Mouse (Mus musculus) erythroblast, embryonic 14.5 days (primary cell): Measurements from ENCODE around the gene Hist2h3c2.

Source experiments
- GATA1 ChIP-seq: IDR thresholded peaks from 2 replicates; pipeline ENCODE4 v1.6.1; 2012; ENCODE audit warnings: low read length, inconsistent platforms, mixed read lengths
- TAL1 ChIP-seq: IDR thresholded peaks from 3 replicates; pipeline ENCODE4 v1.6.1; 2012; ENCODE audit warnings: low read length, inconsistent platforms, mixed read lengths

DNA sequence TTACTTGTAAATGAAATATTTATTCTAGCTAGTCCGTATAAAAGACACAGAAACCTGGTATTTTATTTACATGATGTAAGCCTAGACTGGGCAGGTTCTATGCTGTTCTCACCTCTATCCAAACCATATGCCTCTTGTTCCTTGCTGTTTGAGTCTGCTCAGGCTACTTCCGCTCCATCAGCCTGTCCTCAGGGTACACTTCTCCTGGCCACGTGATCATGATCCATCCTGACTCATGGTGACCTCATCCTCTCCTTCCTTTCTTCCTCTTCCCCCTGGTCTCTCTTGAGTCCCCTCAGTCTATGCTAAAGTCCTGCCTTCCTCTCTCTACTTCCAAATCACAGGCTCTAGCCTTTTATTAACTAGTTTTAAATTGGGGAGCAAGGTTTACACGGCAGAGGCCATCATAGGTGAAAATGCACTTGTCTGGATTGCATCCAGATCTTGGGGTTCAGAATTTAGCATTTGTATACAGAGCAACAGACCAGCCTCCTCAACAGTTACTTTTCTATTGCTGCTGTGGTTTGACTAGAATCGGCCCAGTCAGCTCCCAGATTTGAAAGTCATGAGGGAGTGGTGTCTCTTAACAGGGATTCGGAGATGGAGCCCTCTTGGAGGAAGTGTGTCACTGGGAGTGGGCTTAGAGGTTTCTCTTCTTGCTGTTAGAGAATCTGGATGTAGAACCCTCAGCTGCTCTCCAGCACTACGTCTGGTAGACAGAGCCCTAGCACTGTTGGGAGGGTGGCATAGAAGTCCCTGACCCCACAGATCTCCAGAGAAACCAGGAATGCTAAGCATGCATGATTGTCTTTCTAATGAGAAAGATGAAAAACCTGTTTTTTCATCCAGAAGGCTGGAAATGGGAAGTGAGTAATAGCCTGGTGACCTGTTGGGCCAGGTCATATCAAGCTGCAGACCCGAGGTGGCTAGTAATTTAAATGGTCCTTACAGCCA is 12.0 kb downstream of the Hist2h3c2 start:
- TF ChIP-seq TAL1 (no peak), GATA1 (no peak)
